Mouse (Mus musculus): ENCODE data around the gene Fam186b. TPM values are rescaled to one million over a fixed set of nuclear protein-coding genes. Genes with fewer than 3 reads are reported as not detected.

Fam186b gene
- not detected in 2 replicates for polyA plus RNA-seq (2015; fragmentation: Nextera tagmentation; extraction: Ambion mirVana)

- no peaks in the 10 kb centered on the region for H3K27me3 ChIP-seq (replicated peaks; ENCODE audit: control insufficient read depth, insufficient read depth, low read length)
- TF ChIP-seq CTCF (IDR thresholded peaks at IDR 0.05; ENCODE audit: low read depth) = no peak
- no peaks in the 10 kb centered on the region for H3K36me3 ChIP-seq (ENCODE audit: control insufficient read depth, insufficient read depth)
- H3K27ac ChIP-seq (ENCODE audit: low read depth, low read length) = peak within 1 kb of the TSS; percentile 42
- peak within 1 kb of the TSS; percentile 85 for H3K4me2 ChIP-seq (replicated peaks; ENCODE audit: low read depth)
- no peaks in the 10 kb centered on the region for H3K9me3 ChIP-seq (ENCODE audit: control insufficient read depth)
- H3K4me3 ChIP-seq (ENCODE audit: low read depth, low read length) = peak within 1 kb of the TSS; percentile 67
- WGBS = under 1% methylated on average over 13 of the region's 17 CpGs
- H3K9ac ChIP-seq (ENCODE audit: low read depth, low read length) = peak within 1 kb of the TSS; percentile 55
- peak; percentile 1 for ATAC-seq
- no peaks in the 10 kb centered on the region for H3K4me1 ChIP-seq (replicated peaks; ENCODE audit: control insufficient read depth, insufficient read depth, low read length)
Measured at GRCm38 (mm10) chr15:99295484-99295981, at the start of gene Fam186b. TSS of gene Fam186b (minus strand) at chr15:99295888.

GRCm38 (mm10) chr15:99344961-99345360 is 49.3 kb upstream of the Fam186b start:
- Histone ChIP-seq H3K4me1 (replicated peaks; ENCODE audit: control insufficient read depth, insufficient read depth, low read length) (peaks cover 11% of the 10 kb centered on the region; the same call in 1 of the 2 replicates), H3K4me2 (replicated peaks; ENCODE audit: low read depth) (no peak overlapping the region), H3K27me3 (replicated peaks; ENCODE audit: control insufficient read depth, insufficient read depth, low read length) (no peaks in the 10 kb centered on the region), H3K9me3 (ENCODE audit: control insufficient read depth) (no peaks in the 10 kb centered on the region), H3K27ac (ENCODE audit: low read depth, low read length) (no peak overlapping the region), H3K36me3 (ENCODE audit: control insufficient read depth, insufficient read depth) (no peaks in the 10 kb centered on the region), H3K4me3 (ENCODE audit: low read depth, low read length) (no peak overlapping the region), H3K9ac (ENCODE audit: low read depth, low read length) (no peak overlapping the region)
- no peak for TF ChIP-seq CTCF (IDR thresholded peaks at IDR 0.05; ENCODE audit: low read depth)
- 72% methylated on average over 4 of the region's 4 CpGs for WGBS
- ATAC-seq = no peak

- H3K9me3 ChIP-seq (ENCODE audit: control insufficient read depth) = no peaks in the 10 kb centered on the region
- no peak for TF ChIP-seq CTCF (IDR thresholded peaks at IDR 0.05; ENCODE audit: low read depth)
- H3K4me2 ChIP-seq (replicated peaks; ENCODE audit: low read depth) = no peak overlapping the region
- no peak overlapping the region for H3K27ac ChIP-seq (ENCODE audit: low read depth, low read length)
- H3K36me3 ChIP-seq (ENCODE audit: control insufficient read depth, insufficient read depth) = no peaks in the 10 kb centered on the region
- no peaks in the 10 kb centered on the region for H3K27me3 ChIP-seq (replicated peaks; ENCODE audit: control insufficient read depth, insufficient read depth, low read length)
- no peak overlapping the region for H3K9ac ChIP-seq (ENCODE audit: low read depth, low read length)
- no peak for ATAC-seq
- no peak overlapping the region for H3K4me3 ChIP-seq (ENCODE audit: low read depth, low read length)
- peaks cover 11% of the 10 kb centered on the region; the same call in 1 of the 2 replicates for H3K4me1 ChIP-seq (replicated peaks; ENCODE audit: control insufficient read depth, insufficient read depth, low read length)
- WGBS = 63% methylated on average over 8 of the region's 8 CpGs
Measured at GRCm38 (mm10) chr15:99344148-99344870, 48.6 kb upstream of the Fam186b start.

GRCm38 (mm10) chr15:99343414-99344147 is 47.9 kb upstream of the Fam186b start:
- Histone ChIP-seq H3K36me3 (ENCODE audit: control insufficient read depth, insufficient read depth) (no peaks in the 10 kb centered on the region), H3K27ac (ENCODE audit: low read depth, low read length) (no peak overlapping the region), H3K9ac (ENCODE audit: low read depth, low read length) (no peak overlapping the region), H3K9me3 (ENCODE audit: control insufficient read depth) (no peaks in the 10 kb centered on the region), H3K4me1 (replicated peaks; ENCODE audit: control insufficient read depth, insufficient read depth, low read length) (peaks cover 11% of the 10 kb centered on the region; the same call in 1 of the 2 replicates), H3K4me2 (replicated peaks; ENCODE audit: low read depth) (0 out of 2 replicates have a peak overlapping the region, but pooled peaks have one; percentile 3), H3K4me3 (ENCODE audit: low read depth, low read length) (no peak overlapping the region), H3K27me3 (replicated peaks; ENCODE audit: control insufficient read depth, insufficient read depth, low read length) (no peaks in the 10 kb centered on the region)
- WGBS = 42% methylated on average over 5 of the region's 5 CpGs
- ATAC-seq = no peak
- TF ChIP-seq CTCF (IDR thresholded peaks at IDR 0.05; ENCODE audit: low read depth) = no peak

- no peaks in the 10 kb centered on the region for H3K27me3 ChIP-seq (replicated peaks; ENCODE audit: control insufficient read depth, insufficient read depth, low read length)
- no peaks in the 10 kb centered on the region for H3K9me3 ChIP-seq (ENCODE audit: control insufficient read depth)
- H3K4me3 ChIP-seq (ENCODE audit: low read depth, low read length) = no peak overlapping the region
- no peak overlapping the region for H3K9ac ChIP-seq (ENCODE audit: low read depth, low read length)
- no peak for TF ChIP-seq CTCF (IDR thresholded peaks at IDR 0.05; ENCODE audit: low read depth)
- ATAC-seq = no peak
- H3K4me1 ChIP-seq (replicated peaks; ENCODE audit: control insufficient read depth, insufficient read depth, low read length) = peaks cover 6% of the 10 kb centered on the region; the same call in 1 of the 2 replicates
- WGBS = 54% methylated on average over 9 of the region's 9 CpGs
- no peaks in the 10 kb centered on the region for H3K36me3 ChIP-seq (ENCODE audit: control insufficient read depth, insufficient read depth)
- no peak overlapping the region for H3K27ac ChIP-seq (ENCODE audit: low read depth, low read length)
- H3K4me2 ChIP-seq (replicated peaks; ENCODE audit: low read depth) = no peak overlapping the region
Measured at GRCm38 (mm10) chr15:99342194-99342981, 46.7 kb upstream of the Fam186b start.

All from intestine, postnatal 0 days (tissue).